Mouse (Mus musculus): ENCODE results near the gene Zcchc13.

The Zcchc13 gene

DNA sequence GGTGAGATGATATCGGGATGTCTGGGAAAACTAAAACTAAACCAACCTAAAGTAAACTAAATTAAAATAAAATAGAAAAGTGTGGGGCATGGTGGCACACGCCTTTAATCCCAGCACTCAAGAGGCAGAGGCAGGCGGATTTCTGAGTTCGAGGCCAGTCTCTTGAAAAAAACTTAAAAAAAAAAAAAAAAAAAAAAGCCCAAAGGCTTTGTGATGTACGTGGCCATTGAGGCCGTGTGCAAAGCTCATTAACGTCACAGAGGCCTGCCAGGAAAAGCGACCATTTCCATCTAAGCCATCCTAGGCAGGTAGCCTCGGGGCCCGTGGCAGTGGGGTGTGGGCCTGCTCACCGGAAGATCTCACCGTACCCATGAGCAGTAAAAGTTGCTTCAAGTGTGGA, at the start of gene Zcchc13:
Gene Zcchc13 (plus strand): TSS at position 284 of the 400 bp plus-strand sequence.
- no peak for DNase-seq (ENCODE audit: low spot score in 2 of 2)

- no peak for DNase-seq (ENCODE audit: low spot score in 2 of 2)
These were observed 46.1 kb upstream of the Zcchc13 start for GRCm38 (mm10) chrX:103584262-103584661.

- DNase-seq (ENCODE audit: low spot score in 2 of 2) = no peak
These were observed 38.3 kb upstream of the Zcchc13 start for GRCm38 (mm10) chrX:103592056-103592455.

DNA sequence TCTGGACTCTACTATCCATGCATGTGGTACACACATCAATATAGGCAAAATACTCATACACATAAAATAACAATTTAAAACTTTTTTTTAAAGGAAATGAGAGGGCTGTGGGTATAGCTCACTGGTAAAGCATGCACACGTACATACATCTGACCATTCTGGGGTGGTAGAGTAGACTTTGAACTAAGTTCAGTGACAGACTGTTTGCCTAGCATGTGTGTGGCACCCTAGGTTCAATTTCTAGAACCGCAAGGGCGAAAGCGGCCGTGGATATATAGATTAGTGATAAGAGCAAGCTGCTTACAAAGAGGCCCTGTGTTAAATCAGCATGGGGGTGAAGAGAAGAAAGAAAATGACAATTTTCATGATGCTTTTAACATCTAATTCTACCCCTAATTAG, 27.8 kb upstream of the Zcchc13 start:
- DNase-seq (ENCODE audit: low spot score in 2 of 2) = no peak

GRCm38 (mm10) chrX:103604211-103604610, 26.2 kb upstream of the Zcchc13 start:
- no peak for DNase-seq (ENCODE audit: low spot score in 2 of 2)

DNA sequence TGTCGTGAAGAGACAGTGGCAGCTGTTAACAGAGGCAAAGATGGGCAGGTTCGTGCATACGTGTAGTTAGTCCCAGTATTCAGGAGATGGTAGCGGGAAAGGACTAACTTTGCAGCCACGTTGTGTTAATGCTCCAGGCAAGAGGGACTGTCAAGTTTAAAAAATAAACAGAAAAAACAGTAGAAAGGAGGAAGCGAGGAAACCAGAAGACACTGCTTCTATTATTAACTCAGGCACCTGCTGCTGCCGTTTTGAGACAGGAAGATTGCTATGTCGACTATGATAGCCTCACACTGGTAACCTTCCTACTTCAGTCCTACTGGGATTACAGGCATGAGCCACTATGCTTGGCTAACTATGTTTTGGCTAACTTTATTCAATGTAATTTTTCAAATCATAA, 24.9 kb upstream of the Zcchc13 start:
- no peak for DNase-seq (ENCODE audit: low spot score in 2 of 2)

GRCm38 (mm10) chrX:103610401-103610800, 20.0 kb upstream of the Zcchc13 start:
- DNase-seq (ENCODE audit: low spot score in 2 of 2) = no peak

GRCm38 (mm10) chrX:103611462-103611861, 18.9 kb upstream of the Zcchc13 start:
- DNase-seq (ENCODE audit: low spot score in 2 of 2) = no peak

DNA sequence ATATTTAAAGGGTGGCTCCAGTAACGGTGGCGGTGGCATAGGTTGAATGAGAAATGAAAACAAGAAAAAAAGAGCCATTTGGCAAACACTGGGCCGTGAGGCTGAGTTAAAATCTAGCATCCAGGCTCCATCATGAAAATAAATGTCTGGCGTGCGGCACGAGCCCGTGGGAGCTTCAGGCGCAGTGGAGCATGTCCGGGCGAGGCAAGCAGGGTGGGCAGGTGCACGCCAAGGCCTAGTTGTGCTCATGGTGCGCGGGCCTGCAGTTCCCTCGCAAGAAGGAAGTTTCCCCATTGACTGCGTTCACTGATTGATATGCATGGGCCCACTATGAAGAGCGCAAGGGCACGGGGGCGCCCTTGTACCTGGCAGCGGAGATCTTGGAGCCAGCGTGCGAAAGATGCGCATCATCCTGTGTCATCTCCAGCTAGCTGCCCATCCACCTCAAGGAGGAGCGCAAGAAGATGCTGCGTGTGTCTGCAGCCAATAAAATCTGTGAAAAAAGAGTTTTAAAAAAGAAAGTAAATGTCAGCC, 15.6 kb upstream of the Zcchc13 start:
- DNase-seq (ENCODE audit: low spot score in 2 of 2) = peak in 1 of 2 experiments; percentile 61

GRCm38 (mm10) chrX:103615453-103615852, 14.9 kb upstream of the Zcchc13 start:
- DNase-seq (ENCODE audit: low spot score in 2 of 2) = no peak

DNA sequence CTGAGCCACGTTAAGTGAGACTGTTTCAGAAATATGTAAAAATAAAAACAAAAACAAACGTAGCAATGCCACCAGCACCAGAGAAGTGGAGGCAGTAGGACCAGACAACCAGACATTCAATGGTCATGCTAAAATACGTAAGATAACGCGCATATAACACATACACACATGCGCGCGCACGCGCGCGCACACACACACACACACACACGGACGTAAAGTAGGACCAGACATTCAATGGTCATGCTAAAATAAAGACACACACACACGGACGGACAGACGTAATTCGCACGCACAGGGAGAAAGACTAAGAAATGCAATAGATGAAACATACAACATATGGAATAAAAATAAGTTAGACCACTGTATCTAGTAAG, 14.2 kb upstream of the Zcchc13 start:
- peak; percentile 49 to 69 for DNase-seq (ENCODE audit: low spot score in 2 of 2)

- peak; percentile 72 to 85 for DNase-seq (ENCODE audit: low spot score in 2 of 2)
These were observed 13.6 kb upstream of the Zcchc13 start for GRCm38 (mm10) chrX:103616536-103617404.

- no peak for DNase-seq (ENCODE audit: low spot score in 2 of 2)
These were observed 12.8 kb upstream of the Zcchc13 start for GRCm38 (mm10) chrX:103617405-103618095.

- peak in 1 of 2 experiments; percentile 71 for DNase-seq (ENCODE audit: low spot score in 2 of 2)
These were observed 8.6 kb upstream of the Zcchc13 start for GRCm38 (mm10) chrX:103621799-103622198.

GRCm38 (mm10) chrX:103622260-103622934, 8.0 kb upstream of the Zcchc13 start:
- DNase-seq (ENCODE audit: low spot score in 2 of 2) = peak; percentile 88 to 96

DNA sequence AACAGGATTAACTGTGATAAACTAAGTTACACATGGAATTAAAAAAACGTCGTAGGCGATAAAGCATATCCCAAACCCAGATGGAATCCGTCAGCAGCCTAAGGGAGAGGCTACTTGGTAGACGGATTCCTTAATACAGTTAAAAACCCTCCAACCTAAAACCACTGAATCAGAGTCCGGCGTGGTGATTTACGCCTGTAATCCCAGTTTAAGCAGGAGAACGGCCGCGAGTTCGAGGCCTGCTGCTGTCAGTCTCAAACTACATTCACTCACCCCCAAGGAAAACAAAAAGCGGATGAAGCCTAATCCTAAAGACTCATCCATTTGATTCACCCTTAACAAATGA, 7.5 kb upstream of the Zcchc13 start:
- no peak for DNase-seq (ENCODE audit: low spot score in 2 of 2)

DNA sequence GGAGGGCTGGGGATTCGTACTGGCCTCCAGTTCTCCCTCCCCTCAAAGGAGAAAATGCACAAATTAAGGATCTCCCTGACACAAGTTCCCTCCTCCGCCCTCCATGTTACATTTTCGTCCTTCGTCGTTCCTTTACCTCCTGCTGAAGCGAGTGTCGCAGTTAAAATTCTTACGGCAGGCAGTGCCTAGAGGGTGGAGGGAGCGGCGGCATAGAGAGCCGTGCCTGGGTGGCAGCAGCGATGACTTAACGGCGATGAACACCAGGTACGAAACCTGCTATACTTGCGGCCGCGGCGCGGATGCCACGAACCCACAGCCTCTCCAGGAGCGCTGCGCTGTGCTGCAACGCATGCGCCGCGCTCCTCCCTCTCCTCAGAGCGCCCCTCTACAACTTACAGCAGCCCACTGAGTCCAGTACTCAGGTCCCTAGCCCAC, 7.0 kb upstream of the Zcchc13 start:
- DNase-seq (ENCODE audit: low spot score in 2 of 2) = peak; percentile 18 to 67

GRCm38 (mm10) chrX:103624426-103625168, 5.8 kb upstream of the Zcchc13 start:
- no peak for DNase-seq (ENCODE audit: low spot score in 2 of 2)

- no peak for DNase-seq (ENCODE audit: low spot score in 2 of 2)
These were observed 1.5 kb upstream of the Zcchc13 start for GRCm38 (mm10) chrX:103628890-103629289.

- DNase-seq (ENCODE audit: low spot score in 2 of 2) = no peak
These were observed 3.5 kb downstream of the Zcchc13 start for GRCm38 (mm10) chrX:103633895-103634294.

DNA sequence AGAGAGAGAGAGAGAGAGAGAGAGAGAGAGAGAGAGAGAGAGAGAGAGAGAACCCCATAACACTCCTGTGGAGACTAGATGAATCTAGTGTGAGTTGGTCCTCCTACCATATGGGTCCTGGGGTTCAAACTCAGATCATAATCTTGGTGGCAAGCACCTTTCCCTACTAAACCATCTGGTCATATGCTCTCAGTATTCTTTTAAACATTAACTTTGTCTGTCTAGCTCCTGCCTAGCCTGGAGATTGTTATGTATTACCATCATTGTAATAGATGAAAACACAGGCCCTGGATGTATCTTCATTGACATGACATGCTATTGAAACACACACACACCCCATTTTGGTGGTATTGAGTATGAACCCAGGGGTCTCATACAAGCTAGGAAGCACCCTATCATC, 5.6 kb downstream of the Zcchc13 start:
- DNase-seq (ENCODE audit: low spot score in 2 of 2) = no peak

GRCm38 (mm10) chrX:103638566-103638965, 8.2 kb downstream of the Zcchc13 start:
- DNase-seq (ENCODE audit: low spot score in 2 of 2) = no peak

Measured in spleen, postnatal 4 days (tissue).